Mouse (Mus musculus): ENCODE results near the gene Bptf. TPM values are rescaled to one million over a fixed set of nuclear protein-coding genes. Genes with fewer than 3 reads are reported as not detected.
"Not testable (repeated sequence)": the region's sequence is repeated elsewhere in the genome, so short reads cannot be mapped to it uniquely, and the experiment has no call there.

Gene Bptf
- total RNA-seq, 1 experiment from 2014 or later: 42.6 TPM

DNA sequence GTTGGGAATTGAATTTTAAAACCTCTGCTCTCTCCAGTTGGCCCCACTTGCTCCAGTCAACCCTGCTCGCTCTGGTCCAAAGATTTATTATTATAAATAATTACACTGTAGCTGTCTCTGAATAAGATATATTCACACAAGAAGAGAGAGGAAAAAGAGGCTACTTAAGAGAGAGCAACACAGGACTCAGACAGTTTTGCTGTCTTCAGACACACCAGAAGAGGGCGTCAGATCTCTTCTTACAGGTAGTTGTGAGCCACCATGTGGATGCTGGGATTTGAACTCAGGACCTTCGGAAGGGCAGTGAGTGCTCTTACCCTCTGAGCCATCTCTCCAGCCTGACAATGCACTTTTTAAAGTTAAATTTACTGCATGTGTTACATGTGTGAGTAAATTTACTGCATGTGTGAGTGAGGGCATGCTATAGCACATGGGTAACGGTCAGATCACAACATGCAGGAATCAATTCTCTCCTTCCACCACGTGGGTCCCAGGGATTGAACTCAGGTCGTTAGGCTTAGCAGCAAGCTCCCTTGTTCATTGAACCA lies 114.5 kb downstream of the Bptf start:
- DNase-seq: no peak

DNA sequence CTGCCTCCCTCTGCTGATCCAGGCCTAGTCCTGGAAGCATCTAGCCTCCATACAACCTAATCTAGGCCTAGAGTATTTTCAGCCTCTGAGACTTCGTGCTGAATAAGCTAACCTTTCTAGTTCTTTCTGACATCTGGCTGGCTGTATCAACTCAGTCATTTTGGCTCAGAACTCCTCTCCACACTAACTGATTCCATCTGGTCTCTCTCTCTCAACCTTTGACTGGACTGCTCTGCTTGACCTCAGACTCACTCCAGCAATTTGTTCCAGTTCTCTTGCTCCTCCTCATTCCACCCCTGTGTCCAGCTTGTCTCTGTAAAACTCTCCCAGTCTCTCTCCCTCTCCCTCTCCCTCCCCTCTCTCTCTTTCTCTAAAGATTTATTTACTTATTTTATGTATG lies 115.0 kb downstream of the Bptf start:
- no peak for DNase-seq

DNA sequence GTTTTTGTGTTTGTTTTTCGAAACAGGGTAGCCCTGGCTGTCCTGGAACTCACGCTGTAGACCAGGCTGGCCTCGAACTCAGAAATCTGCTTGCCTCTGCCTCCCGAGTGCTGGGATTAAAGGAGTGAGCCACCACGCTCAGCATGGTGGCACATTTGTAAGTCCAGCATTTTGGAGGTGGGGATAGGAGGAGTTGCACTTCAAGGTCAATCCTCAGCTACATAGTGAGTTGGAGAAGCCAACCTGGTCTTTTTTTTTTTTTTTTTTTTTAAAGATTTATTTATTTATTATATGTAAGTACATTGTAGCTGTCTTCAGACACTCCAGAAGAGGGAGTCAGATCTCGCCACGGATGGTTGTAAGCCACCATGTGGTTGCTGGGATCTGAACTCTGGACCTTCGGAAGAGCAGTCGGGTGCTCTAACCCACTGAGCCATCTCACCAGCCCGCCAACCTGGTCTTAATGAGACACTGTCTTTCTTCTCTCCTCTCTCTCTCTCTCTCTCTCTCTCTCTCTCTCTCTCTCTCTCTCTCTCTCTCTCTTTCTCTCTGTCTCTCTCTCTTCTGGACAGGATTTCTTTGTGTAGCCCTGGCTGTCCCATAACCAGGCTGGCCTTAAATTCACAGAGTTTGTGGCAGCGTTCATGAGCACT lies 116.3 kb downstream of the Bptf start:
- not testable (repeated sequence) for DNase-seq

DNA sequence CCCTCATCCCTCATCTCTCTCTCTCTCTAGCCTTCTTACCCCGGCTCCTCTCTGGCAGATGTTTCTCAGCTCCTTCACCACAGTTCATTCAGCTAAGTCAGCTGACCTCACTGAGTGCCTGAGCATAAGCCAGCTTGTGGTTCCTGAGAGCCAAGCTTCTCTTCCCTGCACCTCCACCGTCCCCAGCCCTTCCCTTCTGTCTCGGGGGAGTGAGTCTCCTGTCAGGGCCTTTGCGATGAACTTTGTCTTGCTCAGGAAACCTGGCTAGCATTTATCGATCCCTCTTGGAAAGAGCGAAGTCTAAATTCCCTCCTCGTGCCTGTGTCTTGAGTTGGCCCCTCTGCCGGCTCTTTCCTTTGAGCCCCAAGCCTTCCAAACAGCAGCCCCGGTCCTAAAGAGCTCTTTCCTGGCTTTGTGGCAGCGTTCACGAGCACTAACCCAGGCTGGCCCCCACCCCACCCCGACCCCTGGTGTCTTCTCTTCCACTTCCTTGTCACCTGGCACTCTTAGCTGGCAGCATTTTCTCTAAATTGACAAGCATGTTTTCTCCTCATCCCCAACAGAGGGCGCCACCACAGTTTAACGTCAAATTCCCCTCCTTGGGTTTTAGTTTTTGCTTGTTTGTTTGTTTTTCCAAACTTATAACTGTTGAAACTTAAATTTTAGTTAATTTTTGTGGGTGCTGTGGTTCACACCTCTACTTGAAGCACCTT lies 117.2 kb downstream of the Bptf start:
- peak; percentile 54 for DNase-seq

DNA sequence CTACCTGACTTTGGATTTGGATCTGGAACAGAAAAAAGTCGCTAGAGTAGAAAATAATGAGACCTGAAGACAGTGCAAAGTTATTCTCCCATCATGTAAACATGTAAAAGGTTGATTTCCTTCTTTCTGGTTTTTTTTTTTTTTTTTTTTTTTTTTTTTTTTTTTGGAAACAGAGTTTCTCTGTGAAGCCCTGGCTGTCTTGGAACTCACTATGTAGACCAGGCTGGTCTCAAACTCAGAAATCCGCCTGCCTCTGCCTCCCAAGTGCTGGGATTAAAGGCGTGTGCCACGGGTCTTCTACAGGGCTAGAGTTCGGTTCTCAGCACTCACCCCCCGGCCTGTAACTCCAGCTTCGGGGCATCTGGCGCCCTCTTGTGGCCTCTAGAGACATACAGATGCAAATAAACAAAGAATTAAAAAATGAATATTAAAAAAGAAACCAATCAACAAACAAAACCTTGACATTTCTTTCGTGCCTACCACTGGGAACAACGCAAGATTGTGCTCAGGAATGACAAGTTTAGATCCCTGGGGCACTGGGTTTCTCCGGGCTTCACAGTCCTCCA lies 117.8 kb downstream of the Bptf start:
- peak; percentile 21 for DNase-seq

DNA sequence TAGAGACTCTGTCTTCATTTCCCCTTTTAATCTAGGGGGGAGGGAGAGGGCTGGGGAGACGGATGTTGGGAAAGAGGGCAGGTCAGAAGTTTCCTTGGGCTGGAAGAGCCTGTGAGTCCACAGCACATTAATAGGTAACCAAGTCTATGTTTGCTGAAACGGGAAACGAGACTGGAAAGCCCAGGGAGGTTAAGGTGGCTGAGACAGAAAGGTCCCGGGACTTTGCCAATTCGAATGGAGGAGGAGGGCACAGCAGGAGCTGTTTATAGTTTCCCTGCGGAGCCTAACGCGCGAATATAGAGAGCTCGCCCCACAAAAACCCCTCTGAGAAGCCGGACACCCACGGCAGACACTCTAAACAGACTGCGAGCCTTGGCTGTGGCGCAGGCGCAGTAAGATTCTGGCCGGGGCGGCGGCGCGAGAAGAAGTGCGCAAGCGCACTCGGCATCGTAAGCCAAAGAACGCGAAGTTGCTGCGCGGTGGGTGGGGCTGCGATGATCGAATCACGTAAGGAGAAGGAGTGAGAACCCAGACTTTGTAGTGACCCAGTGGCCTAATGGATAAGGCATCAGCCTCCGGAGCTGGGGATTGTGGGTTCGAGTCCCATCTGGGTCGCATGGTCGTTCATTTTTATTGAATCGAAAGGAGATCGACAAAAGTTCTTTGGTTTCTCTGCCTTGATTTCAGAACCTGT lies 119.5 kb downstream of the Bptf start:
- DNase-seq: peak; percentile 98

DNA sequence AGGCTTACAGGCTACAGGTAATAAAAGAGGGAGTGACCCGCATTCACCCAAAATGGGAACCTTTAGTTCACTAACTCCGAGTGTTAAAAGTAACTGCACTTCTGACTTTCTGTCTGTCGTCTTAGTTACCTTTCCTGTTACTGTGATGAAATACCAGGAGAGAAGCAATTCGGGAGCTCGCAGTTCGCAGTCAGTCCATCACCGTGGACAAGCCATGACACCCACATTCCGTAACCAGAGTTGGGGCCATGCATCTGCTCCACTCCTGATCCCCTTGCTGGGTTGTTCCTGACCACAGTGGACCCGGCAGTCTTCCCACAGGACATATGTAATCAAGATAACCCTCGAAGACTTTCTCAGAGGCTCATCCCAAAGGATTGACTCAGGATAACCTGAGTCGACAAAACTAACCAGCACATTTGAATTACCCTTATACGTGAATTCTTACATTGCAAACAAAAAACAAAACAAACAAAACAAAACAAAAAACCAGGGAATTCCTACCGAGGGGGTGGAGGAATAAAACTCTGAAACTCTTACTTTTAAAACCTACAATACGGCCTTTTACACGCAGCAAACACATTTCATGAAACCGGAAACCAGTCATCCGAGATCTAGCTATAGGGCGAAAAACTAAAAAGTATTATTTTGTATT lies 120.1 kb downstream of the Bptf start:
- no peak for DNase-seq

DNA sequence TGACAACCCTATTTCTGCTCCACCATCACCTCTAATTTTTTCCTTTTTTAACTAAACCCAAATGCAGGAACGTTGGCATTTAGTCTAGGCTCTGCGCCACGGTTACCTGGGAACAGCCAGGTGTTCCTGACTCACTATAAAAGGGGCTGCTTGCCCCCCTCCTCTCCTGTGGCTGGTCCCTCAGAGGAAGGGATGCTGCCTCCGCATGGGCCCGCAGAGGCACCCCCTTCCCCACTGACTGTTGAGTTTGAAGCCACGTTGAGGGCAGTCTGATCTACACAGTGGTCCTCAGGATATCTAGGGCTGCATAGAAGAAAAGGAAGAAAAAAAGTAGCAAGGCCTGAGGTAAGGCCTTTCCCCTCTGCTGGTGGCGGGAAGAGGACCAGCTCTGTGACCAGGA lies 120.8 kb downstream of the Bptf start:
- no peak for DNase-seq

DNA sequence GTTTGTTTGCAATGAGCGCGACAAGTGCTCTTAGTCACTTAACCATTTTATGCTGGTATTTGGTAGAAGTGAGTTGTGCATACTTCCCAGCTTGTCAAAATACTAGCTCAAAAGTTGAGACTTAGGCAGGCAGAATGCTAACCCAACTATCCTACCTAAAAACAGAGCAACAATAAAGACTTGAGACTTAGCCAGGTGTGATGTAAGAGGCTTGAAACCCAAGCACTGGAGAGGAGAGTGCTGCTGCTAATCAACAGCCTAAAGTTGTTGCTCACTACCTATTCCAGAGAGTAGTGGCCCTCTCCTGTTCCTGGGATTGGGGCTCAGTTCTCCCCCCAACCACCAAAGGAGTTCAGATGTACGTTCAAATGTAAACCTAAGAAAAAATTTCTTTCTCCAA lies 121.5 kb downstream of the Bptf start:
- DNase-seq: no peak

DNA sequence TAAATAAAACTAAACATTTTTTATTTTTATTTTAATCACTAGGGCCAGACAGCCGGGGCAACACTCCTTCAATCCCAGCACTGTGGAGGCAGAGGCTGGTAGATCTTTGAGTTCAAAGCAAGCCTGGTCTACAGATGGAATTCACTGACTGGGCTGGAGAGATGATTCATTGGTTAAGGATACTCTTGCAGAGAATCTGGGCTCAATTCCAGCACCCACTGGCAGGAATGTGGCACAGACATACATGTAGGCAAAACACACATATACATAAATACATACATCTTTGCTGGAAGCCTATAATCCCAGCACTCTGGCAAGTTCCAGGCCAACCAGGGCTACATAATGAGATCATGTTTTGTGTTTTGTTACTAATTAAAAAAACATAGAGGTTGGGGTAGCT lies 126.4 kb downstream of the Bptf start:
- DNase-seq: peak; percentile 54

DNA sequence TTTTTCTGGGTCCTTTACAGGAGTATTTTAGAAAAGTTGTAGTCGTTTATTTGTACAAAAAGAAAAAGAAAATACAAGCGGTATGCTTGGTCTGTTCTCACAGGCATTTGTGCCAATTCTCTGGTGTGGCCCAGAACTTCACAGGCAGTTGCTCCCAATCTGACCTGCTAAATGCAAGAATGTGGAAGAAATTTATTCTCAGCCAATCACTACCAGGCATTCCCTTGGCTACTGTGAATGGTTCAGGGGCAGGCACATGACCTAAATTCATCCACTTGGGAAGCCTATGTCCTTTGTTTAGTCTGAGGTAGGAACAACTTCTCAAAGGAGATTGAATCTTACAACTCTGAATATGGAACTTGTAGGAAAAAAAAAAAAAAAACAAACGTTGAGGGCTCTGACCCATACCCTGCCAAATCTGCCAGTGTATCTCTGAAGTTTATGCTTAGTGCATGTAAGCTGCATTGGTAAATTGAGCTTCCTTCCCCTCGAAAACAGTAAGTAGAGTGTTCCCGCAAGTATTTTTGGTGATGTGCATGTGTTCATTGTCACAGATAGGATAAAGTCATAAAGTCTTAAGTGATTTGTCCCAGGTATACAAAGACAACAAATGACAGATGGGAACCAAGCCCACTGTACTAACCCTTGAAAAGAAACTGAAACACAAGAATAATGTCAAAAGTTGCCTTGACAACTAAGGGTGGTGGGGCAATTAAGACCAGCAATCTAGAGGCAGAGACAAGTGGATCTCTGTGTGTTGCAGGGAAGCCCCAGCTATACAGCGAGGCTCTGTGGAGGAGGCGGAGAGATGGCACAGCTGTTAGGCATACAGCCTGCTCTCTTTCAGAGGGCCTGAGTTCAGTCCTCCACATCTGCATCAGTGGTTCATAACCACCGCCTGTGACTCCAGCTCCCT lies 129.9 kb downstream of the Bptf start:
- no peak for DNase-seq

DNA sequence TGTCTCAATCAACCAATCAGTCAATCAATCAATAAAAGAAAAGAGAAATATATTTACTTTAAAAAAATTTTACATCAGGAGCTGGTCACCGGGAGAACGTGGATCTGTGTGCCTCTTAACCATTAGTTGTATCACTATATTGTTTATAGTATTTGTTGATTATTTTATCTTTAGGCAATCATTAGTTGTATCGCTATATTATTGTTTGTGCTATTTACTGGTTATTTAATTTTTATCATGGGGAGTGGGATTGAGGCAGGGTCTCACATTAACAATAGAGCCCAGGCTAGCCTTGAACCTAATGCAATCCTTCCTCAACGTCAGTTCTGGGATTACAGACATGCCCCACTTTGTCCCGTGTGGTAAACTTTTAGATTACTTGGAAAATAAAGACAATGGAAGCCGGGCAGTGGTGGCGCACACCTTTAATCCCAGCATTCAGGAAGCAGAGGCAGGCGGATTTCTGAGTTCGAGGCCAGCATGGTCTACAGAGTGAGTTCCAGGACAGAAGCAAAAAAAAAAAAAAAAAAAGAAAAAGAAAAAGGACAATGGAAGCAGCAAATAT lies 131.9 kb downstream of the Bptf start:
- no peak for DNase-seq

DNA sequence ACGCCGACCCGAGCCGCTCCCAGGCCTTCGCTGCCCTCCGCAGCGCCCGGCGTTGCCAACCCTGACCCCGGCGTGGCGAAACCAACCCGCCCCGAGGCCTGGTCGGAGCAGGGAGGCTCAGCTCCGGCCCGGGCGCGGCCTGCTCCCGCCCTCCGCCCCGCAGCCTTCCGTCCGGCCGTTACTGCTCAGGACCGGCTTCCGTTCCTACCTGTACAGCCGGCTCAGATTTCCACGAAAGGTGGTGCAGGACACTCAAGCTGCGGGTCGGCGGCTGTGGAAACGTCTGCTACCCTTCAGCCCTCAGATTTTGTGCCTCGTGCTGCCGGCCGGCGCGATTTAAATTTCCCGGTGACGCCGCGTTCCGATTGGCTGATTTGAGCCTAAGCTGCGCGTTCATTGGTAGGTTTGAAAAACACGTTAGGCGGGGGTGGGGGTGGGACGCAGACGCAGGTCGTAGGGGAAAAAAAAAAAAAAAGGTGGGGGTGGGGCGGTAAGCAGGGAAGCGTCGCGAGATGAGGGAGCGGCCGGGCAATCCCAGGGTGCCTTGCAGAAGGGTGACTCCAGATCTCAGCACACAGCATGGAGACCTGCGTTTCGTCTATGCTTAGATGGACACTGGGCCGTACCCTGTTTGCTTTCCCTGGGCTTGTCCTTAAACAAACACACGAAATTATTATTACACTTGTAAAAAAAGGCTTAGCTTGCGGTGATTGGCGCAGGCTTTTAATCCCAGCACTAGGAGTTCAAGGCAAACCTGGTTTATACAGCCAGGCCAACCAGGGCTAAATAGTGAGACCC lies 132.6 kb downstream of the Bptf start, which contains the start of gene Kpna2:
TSS of gene Kpna2 (minus strand) at position 391 of the 798 bp plus-strand sequence.
- peak; percentile 93 for DNase-seq

DNA sequence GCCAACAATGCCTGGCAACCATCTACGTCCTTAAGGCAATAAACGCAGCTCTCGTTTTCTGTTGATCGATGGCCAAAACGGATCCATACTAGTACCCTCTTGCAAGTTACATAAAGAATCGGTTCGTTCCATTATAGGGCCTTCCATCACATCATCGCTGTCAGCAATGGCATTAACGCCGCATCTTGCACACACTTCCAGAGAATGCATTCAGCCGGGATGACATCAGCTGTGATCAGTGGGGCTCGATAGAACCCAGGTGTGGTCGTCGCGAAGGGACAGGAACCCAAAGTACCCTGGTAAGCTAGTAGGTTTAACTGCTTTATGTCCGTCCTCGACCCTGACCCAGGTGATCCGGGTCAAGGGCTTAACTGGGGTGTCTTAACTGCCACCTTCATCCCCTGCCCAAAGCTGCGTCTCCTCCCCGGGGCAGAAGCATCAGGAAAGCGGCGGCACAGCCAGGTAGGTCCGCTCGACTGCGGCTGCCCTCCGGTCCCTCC lies 133.2 kb downstream of the Bptf start:
- DNase-seq: peak; percentile 38

DNA sequence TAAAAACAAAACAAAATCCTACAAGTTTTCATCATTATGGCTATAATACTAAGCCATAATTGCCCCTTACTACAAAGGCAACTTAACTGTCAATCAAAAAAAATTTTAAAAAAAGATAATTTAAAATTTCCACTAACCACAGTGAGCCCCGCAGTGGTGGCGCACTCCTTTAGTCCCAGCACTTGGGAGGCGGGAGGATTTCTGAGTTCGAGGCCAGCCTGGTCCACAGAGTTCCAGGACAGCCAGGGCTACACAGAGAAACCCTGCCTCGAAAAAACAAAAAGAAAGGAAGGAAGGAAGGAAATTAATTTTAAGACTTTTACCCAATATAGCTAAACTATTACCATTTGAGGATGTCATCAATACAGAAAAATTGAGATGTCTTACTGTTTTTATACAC lies 134.0 kb downstream of the Bptf start:
- no peak for DNase-seq

DNA sequence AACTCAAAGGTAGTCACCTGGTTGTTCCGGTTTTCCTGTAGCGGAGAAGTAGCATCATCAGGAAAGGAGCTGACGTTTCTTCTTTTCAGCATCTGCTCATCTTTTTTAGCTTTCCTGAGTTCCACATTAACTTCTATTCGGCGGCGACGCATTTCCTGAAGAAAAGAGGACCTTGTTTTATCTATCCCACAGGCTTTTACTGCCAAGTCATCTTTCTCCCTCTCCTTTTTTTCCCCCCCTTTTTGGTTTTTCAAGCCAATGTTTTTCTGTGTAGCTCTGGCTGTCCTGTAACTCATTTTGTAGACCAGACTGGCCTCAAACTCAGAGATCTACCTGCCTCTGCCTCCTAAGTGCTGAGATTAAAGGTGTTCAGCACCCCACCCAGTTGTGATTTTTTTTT lies 135.4 kb downstream of the Bptf start:
- not testable (repeated sequence) for DNase-seq

DNA sequence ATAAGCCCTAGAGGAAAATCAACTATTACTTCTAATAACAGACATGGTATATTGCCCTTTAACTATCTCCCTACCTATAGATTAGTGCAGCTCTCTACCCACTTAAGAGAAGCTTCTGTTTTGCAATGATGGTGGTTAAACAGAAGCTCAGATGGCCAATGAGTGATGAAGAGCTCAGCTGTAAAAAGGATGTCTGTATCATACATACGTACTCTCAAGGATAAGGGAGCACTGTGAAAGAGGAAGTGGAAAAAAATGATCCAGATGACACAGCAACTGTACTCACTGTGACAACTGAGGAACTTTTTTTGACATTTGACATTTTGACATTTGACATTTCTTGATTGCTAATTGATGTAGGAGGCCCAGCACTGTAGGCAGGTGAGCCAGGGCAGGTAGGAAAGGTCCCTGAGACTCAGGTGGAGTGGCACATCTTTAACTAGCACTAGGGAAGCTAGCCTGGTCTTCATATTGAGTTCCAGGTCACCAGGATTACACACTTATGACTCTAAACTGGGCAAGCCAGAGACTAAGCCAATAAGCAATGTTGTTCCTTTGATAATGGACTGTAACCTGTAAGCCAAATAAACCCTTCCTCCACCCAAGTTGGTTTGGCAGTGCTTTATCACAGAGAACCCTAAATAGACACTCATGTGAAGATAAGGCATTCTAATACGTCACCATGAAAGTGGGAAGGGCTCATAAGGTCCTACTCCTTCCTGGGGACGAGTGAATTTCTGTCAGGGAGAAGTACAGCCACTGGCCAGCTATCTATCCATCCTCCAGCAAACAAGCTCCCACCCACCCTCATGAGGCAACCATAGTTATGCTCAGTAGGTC lies 137.5 kb downstream of the Bptf start:
- DNase-seq: no peak

DNA sequence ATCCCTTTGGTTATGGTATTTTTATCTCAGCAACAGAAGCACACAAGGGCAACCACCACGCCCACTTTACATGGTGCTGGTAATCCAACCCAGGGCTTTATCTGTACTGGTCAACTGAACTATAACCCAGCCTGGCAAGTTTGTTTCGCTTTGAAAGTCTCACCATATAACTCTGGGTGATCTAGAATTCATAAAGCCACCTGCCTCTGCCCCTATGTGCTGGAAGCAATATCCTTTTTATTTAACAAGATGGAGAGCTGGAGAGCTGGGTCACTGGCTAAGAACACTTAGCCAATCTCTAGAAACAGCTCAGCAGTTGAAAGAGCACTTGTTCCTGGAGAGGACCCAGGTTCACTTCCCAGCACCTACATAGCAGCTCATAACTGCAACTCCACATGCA lies 144.5 kb downstream of the Bptf start:
- no peak for DNase-seq

Data from adrenal gland, postnatal 14 days (tissue).